Mouse (Mus musculus): ENCODE results near the gene Bicdl1. TPM values are rescaled to one million over a fixed set of nuclear protein-coding genes. Genes with fewer than 3 reads are reported as not detected.
A peak's percentile ranks its signal among the peaks of the same experiment; 100 is the strongest.

Gene Bicdl1
- total RNA-seq, 2 experiments from 2014 or later, result 3.9 to 4.0 TPM

GRCm38 (mm10) chr5:115623694-115624440 is 107.6 kb downstream of the Bicdl1 start:
- DNase-seq, result no peak

- no peak for DNase-seq
Measured at GRCm38 (mm10) chr5:115622686-115623085, 108.7 kb downstream of the Bicdl1 start.

GRCm38 (mm10) chr5:115619690-115620089 is 111.7 kb downstream of the Bicdl1 start:
- no peak for DNase-seq

- DNase-seq, result peak; percentile 79
Measured at GRCm38 (mm10) chr5:115614948-115615347, 116.5 kb downstream of the Bicdl1 start.

GRCm38 (mm10) chr5:115613332-115613731 is 118.1 kb downstream of the Bicdl1 start:
- no peak for DNase-seq

- DNase-seq, result no peak
Measured at GRCm38 (mm10) chr5:115611566-115611965, 119.9 kb downstream of the Bicdl1 start.

- no peak for DNase-seq
Measured at GRCm38 (mm10) chr5:115603561-115603960, 127.9 kb downstream of the Bicdl1 start.

Small RNA genes within 50 kb of the gene (microRNA-seq; reads per million reads assigned to microRNA genes)
- 0 to 0.32 reads per million in 2 experiments for gene Mir7030

Other genes with a start within 250 kb of the Bicdl1 start
- 10 to 100 TPM; 12.7 to 16.6 TPM for gene Sirt4, start 246.9 kb downstream of the Bicdl1 start, total RNA-seq (2021)
- 100 to 1,000 TPM; 107 to 130 TPM for gene Pxn, start 224.9 kb downstream of the Bicdl1 start, total RNA-seq (2021)
- 100 to 1,000 TPM; 938 to 959 TPM for gene Rplp0, start 172.2 kb downstream of the Bicdl1 start, total RNA-seq (2021)
- gene Gcn1l1, start 166.4 kb downstream of the Bicdl1 start, total RNA-seq (2021), result 10 to 100 TPM; 33.4 to 41.7 TPM
- gene Rab35, start 99.7 kb downstream of the Bicdl1 start, total RNA-seq (2021), result 10 to 100 TPM; 33.3 to 39.8 TPM
- gene Cit, start 113.7 kb upstream of the Bicdl1 start, total RNA-seq (2021), result 10 to 100 TPM in 1 of 2 experiments, 1 to 10 TPM in 1; 7.8 to 11.4 TPM